In genomic region chr8:71670198-71670597, GRCm38 (mm10) we compare ENCODE assay signal across 8 mouse cellular contexts. TPM values are rescaled to one million over a fixed set of nuclear protein-coding genes. Genes with fewer than 3 reads are reported as not detected.
DNase-seq lines count a peak whose midpoint lies in the region; ATAC-seq and TF ChIP-seq lines count a peak whose summit lies in the region.

No protein-coding gene starts in this region.

- no peaks in the 10 kb centered on the region for H3K36me3 ChIP-seq in kidney, embryonic 15.5 days
- no peaks in the 10 kb centered on the region for H3K36me3 ChIP-seq in embryonic facial prominence, embryonic 11.5 days (replicated peaks; ENCODE audit: control insufficient read depth, insufficient read depth, low read depth, low read length)
- no peaks in the 10 kb centered on the region for H3K36me3 ChIP-seq in hindbrain, postnatal 0 days (ENCODE audit: insufficient read depth, low read length)
- H3K36me3 ChIP-seq in midbrain, postnatal 0 days (ENCODE audit: insufficient read depth, low read length): no peaks in the 10 kb centered on the region
- no peaks in the 10 kb centered on the region for H3K36me3 ChIP-seq in kidney, adult 2 months (ENCODE audit: control insufficient read depth, insufficient read depth, low read length)

- H3K9ac ChIP-seq in kidney, embryonic 15.5 days: 0 out of 2 replicates have a peak overlapping the region, but pooled peaks have one; percentile 10
- peak overlapping the region; percentile 14; the same call in 1 of the 2 replicates for H3K9ac ChIP-seq in embryonic facial prominence, embryonic 11.5 days (replicated peaks; ENCODE audit: low read length)
- H3K9ac ChIP-seq in hindbrain, postnatal 0 days (replicated peaks; ENCODE audit: low read length): peak overlapping the region; percentile 57
- peak overlapping the region; percentile 79 for H3K9ac ChIP-seq in midbrain, postnatal 0 days (replicated peaks; ENCODE audit: low read length, poor library complexity, severe bottlenecking)

- no peak for TF ChIP-seq POLR2A in kidney, adult 2 months (IDR thresholded peaks at IDR 0.05; ENCODE audit: low read depth, low read length)

- no peaks in the 10 kb centered on the region for H3K9me3 ChIP-seq in kidney, embryonic 15.5 days (replicated peaks)
- H3K9me3 ChIP-seq in embryonic facial prominence, embryonic 11.5 days (replicated peaks; ENCODE audit: control insufficient read depth, low read length): no peaks in the 10 kb centered on the region
- H3K9me3 ChIP-seq in hindbrain, postnatal 0 days (ENCODE audit: low read length): no peaks in the 10 kb centered on the region
- no peaks in the 10 kb centered on the region for H3K9me3 ChIP-seq in midbrain, postnatal 0 days (ENCODE audit: low read length)

- ATAC-seq in kidney, embryonic 15.5 days (replicated peaks; ENCODE audit: low FRiP score): no peak
- peak; percentile 4; the same call in 1 of the 2 replicates for ATAC-seq in embryonic facial prominence, embryonic 11.5 days (replicated peaks; ENCODE audit: insufficient number of reproducible peaks, low FRiP score, low TSS enrichment, low read depth)
- ATAC-seq in hindbrain, postnatal 0 days: peak; percentile 10
- ATAC-seq in midbrain, postnatal 0 days (ENCODE audit: low FRiP score): peak; percentile 11

- peaks cover 60% of the 10 kb centered on the region for H3K27me3 ChIP-seq in kidney, embryonic 15.5 days
- peaks cover 20% of the 10 kb centered on the region for H3K27me3 ChIP-seq in embryonic facial prominence, embryonic 11.5 days (ENCODE audit: control insufficient read depth, insufficient read depth, low read length)
- no peaks in the 10 kb centered on the region for H3K27me3 ChIP-seq in hindbrain, postnatal 0 days (ENCODE audit: insufficient read depth, low read length)
- no peaks in the 10 kb centered on the region for H3K27me3 ChIP-seq in midbrain, postnatal 0 days (ENCODE audit: insufficient read depth, low read length)
- no peaks in the 10 kb centered on the region for H3K27me3 ChIP-seq in kidney, adult 2 months (replicated peaks; ENCODE audit: control insufficient read depth, insufficient read depth, low read length)

- peaks cover 50% of the 10 kb centered on the region for H3K4me1 ChIP-seq in kidney, embryonic 15.5 days
- H3K4me1 ChIP-seq in embryonic facial prominence, embryonic 11.5 days (ENCODE audit: control insufficient read depth, insufficient read depth, low read length): peaks cover 5% of the 10 kb centered on the region; the same call in 1 of the 2 replicates
- peaks cover 33% of the 10 kb centered on the region for H3K4me1 ChIP-seq in hindbrain, postnatal 0 days (ENCODE audit: insufficient read depth, low read length)
- H3K4me1 ChIP-seq in midbrain, postnatal 0 days (ENCODE audit: insufficient read depth, low read length): peaks cover 17% of the 10 kb centered on the region; the same call in 1 of the 2 replicates
- no peaks in the 10 kb centered on the region for H3K4me1 ChIP-seq in kidney, adult 2 months (ENCODE audit: control insufficient read depth, insufficient read depth, low read length)

- no peak for DNase-seq in kidney, adult 9 months
- no peak for DNase-seq in embryonic facial prominence, embryonic 11.5 days (ENCODE audit: low spot score)
- DNase-seq in hindbrain, postnatal 0 days (ENCODE audit: low spot score): no peak
- DNase-seq in midbrain, postnatal 0 days (ENCODE audit: low spot score): no peak
- DNase-seq in kidney, adult 2 months: no peak
- no peak for DNase-seq in adrenal gland, postnatal 10 days
- no peak for DNase-seq in thymus, postnatal 36 days

- no peak overlapping the region for H3K27ac ChIP-seq in kidney, embryonic 15.5 days
- no peak overlapping the region for H3K27ac ChIP-seq in embryonic facial prominence, embryonic 11.5 days (replicated peaks; ENCODE audit: low read depth, low read length)
- H3K27ac ChIP-seq in hindbrain, postnatal 0 days: peak overlapping the region; percentile 66
- peak overlapping the region; percentile 75 for H3K27ac ChIP-seq in midbrain, postnatal 0 days (ENCODE audit: low read depth, low read length)
- no peak overlapping the region for H3K27ac ChIP-seq in kidney, adult 2 months (ENCODE audit: insufficient read depth, low read depth, low read length)

- peak overlapping the region; percentile 46 for H3K4me3 ChIP-seq in kidney, embryonic 15.5 days (replicated peaks)
- H3K4me3 ChIP-seq in embryonic facial prominence, embryonic 11.5 days (ENCODE audit: low read depth, low read length): peak overlapping the region; percentile 44
- peak overlapping the region; percentile 86 for H3K4me3 ChIP-seq in hindbrain, postnatal 0 days (ENCODE audit: low read length)
- H3K4me3 ChIP-seq in midbrain, postnatal 0 days (ENCODE audit: low read depth, low read length): peak overlapping the region; percentile 73
- H3K4me3 ChIP-seq in kidney, adult 2 months (ENCODE audit: insufficient read depth, low read depth, low read length): no peak overlapping the region

- TF ChIP-seq CTCF in hindbrain, postnatal 0 days (IDR thresholded peaks at IDR 0.05; ENCODE audit: low read depth): no peak
- TF ChIP-seq CTCF in midbrain, postnatal 0 days (IDR thresholded peaks at IDR 0.05): no peak
- TF ChIP-seq CTCF in kidney, adult 2 months (conservative IDR thresholded peaks at IDR 0.05; ENCODE audit: insufficient read depth, insufficient read length, low read depth, low read length): no peak

- peak overlapping the region; percentile 90 for H3K4me2 ChIP-seq in kidney, embryonic 15.5 days
- peak overlapping the region; percentile 93 for H3K4me2 ChIP-seq in embryonic facial prominence, embryonic 11.5 days (ENCODE audit: low read depth, low read length)
- H3K4me2 ChIP-seq in hindbrain, postnatal 0 days (ENCODE audit: low read depth, low read length): peak overlapping the region; percentile 58
- peak overlapping the region; percentile 67 for H3K4me2 ChIP-seq in midbrain, postnatal 0 days (ENCODE audit: low read depth, low read length, poor library complexity, severe bottlenecking)

- WGBS in kidney, embryonic 15.5 days: 6% methylated on average over 12 of the region's 12 CpGs
- 9% methylated on average over 12 of the region's 12 CpGs for WGBS in embryonic facial prominence, embryonic 11.5 days
- 4% methylated on average over 10 of the region's 12 CpGs for WGBS in hindbrain, postnatal 0 days
- WGBS in midbrain, postnatal 0 days: 5% methylated on average over 12 of the region's 12 CpGs
- whole genome bisulfite sequencing in kidney, adult 2 months: 18% methylated on average over 12 of the region's 12 CpGs

RNA-seq across cellular contexts. Expression of gene Unc13a, which starts 1.4 kb away (rescaled TPM):
- 0.80 and 1.2 TPM in 2 replicates for polyA plus RNA-seq in kidney, embryonic 15.5 days (2015; fragmentation: Nextera tagmentation; extraction: Ambion mirVana)
- polyA plus RNA-seq in embryonic facial prominence, embryonic 11.5 days (2014; fragmentation: Nextera tagmentation; extraction: Ambion mirVana): 1.2 and 1.7 TPM in 2 replicates
- total RNA-seq in hindbrain, postnatal 0 days (2014; rRNA removed): 81.4 and 89.1 TPM in 2 replicates
- 16.8 and 16.9 TPM in 2 replicates for polyA plus RNA-seq in hindbrain, postnatal 0 days (2015; fragmentation: Nextera tagmentation; extraction: Ambion mirVana)
- 69.0 and 70.8 TPM in 2 replicates for total RNA-seq in midbrain, postnatal 0 days (2014; rRNA removed)
- 14.5 and 16.2 TPM in 2 replicates for polyA plus RNA-seq in midbrain, postnatal 0 days (2015; fragmentation: Nextera tagmentation; extraction: Ambion mirVana)
- 1.3 and 2.1 TPM in 2 replicates for polyA plus RNA-seq in kidney, adult 2 months (2012; rRNA removed)
- 1 to 10 TPM; 3.8 to 7.1 TPM for total RNA-seq in adrenal gland, postnatal 10 days (2021)

RNA-seq across cellular contexts. Expression of gene Jak3, which starts 5.9 kb away (rescaled TPM):
- polyA plus RNA-seq in kidney, embryonic 15.5 days (2015; fragmentation: Nextera tagmentation; extraction: Ambion mirVana): 6.3 and 7.2 TPM in 2 replicates
- polyA plus RNA-seq in embryonic facial prominence, embryonic 11.5 days (2014; fragmentation: Nextera tagmentation; extraction: Ambion mirVana): 1.2 and 1.9 TPM in 2 replicates
- total RNA-seq in hindbrain, postnatal 0 days (2014; rRNA removed): 14.8 and 15.3 TPM in 2 replicates
- polyA plus RNA-seq in hindbrain, postnatal 0 days (2015; fragmentation: Nextera tagmentation; extraction: Ambion mirVana): 7.3 and 7.4 TPM in 2 replicates
- 9.0 and 12.3 TPM in 2 replicates for total RNA-seq in midbrain, postnatal 0 days (2014; rRNA removed)
- polyA plus RNA-seq in midbrain, postnatal 0 days (2015; fragmentation: Nextera tagmentation; extraction: Ambion mirVana): 6.4 and 7.1 TPM in 2 replicates
- polyA plus RNA-seq in kidney, adult 2 months (2012; rRNA removed): 15.1 and 16.5 TPM in 2 replicates
- total RNA-seq in adrenal gland, postnatal 10 days (2021): 10 to 100 TPM; 18.5 to 25.9 TPM

RNA-seq across cellular contexts. Expression of gene Insl3, which starts 18.8 kb away (rescaled TPM):
- polyA plus RNA-seq in kidney, embryonic 15.5 days (2015; fragmentation: Nextera tagmentation; extraction: Ambion mirVana): 1.2 and 1.7 TPM in 2 replicates
- polyA plus RNA-seq in embryonic facial prominence, embryonic 11.5 days (2014; fragmentation: Nextera tagmentation; extraction: Ambion mirVana): 0.42 TPM in 1 of 2 replicates, not detected in the other
- not detected in 2 replicates for total RNA-seq in hindbrain, postnatal 0 days (2014; rRNA removed)
- 1.7 and 3.4 TPM in 2 replicates for polyA plus RNA-seq in hindbrain, postnatal 0 days (2015; fragmentation: Nextera tagmentation; extraction: Ambion mirVana)
- not detected in 2 replicates for total RNA-seq in midbrain, postnatal 0 days (2014; rRNA removed)
- polyA plus RNA-seq in midbrain, postnatal 0 days (2015; fragmentation: Nextera tagmentation; extraction: Ambion mirVana): 1.2 and 2.1 TPM in 2 replicates
- 14.5 and 17.8 TPM in 2 replicates for polyA plus RNA-seq in kidney, adult 2 months (2012; rRNA removed)
- total RNA-seq in adrenal gland, postnatal 10 days (2021): 10 to 100 TPM in 1 of 2 experiments, 1 to 10 TPM in 1; 7.3 to 10.8 TPM

RNA-seq across cellular contexts. Expression of gene B3gnt3, which starts 31.4 kb away (rescaled TPM):
- 2.8 and 3.9 TPM in 2 replicates for polyA plus RNA-seq in kidney, embryonic 15.5 days (2015; fragmentation: Nextera tagmentation; extraction: Ambion mirVana)
- 0.47 and 0.58 TPM in 2 replicates for polyA plus RNA-seq in embryonic facial prominence, embryonic 11.5 days (2014; fragmentation: Nextera tagmentation; extraction: Ambion mirVana)
- total RNA-seq in hindbrain, postnatal 0 days (2014; rRNA removed): 0.42 and 0.50 TPM in 2 replicates
- polyA plus RNA-seq in hindbrain, postnatal 0 days (2015; fragmentation: Nextera tagmentation; extraction: Ambion mirVana): 0.52 and 0.60 TPM in 2 replicates
- 0.24 and 1.6 TPM in 2 replicates for total RNA-seq in midbrain, postnatal 0 days (2014; rRNA removed)
- polyA plus RNA-seq in midbrain, postnatal 0 days (2015; fragmentation: Nextera tagmentation; extraction: Ambion mirVana): 0.31 and 0.50 TPM in 2 replicates
- polyA plus RNA-seq in kidney, adult 2 months (2012; rRNA removed): 5.5 and 5.9 TPM in 2 replicates
- 1 to 10 TPM; 6.4 to 6.7 TPM for total RNA-seq in adrenal gland, postnatal 10 days (2021)

RNA-seq across cellular contexts. Expression of gene Fcho1, which starts 55.3 kb away (rescaled TPM):
- 6.3 and 6.5 TPM in 2 replicates for polyA plus RNA-seq in kidney, embryonic 15.5 days (2015; fragmentation: Nextera tagmentation; extraction: Ambion mirVana)
- polyA plus RNA-seq in embryonic facial prominence, embryonic 11.5 days (2014; fragmentation: Nextera tagmentation; extraction: Ambion mirVana): 3.8 and 5.0 TPM in 2 replicates
- 84.2 and 99.0 TPM in 2 replicates for total RNA-seq in hindbrain, postnatal 0 days (2014; rRNA removed)
- 62.2 and 65.8 TPM in 2 replicates for polyA plus RNA-seq in hindbrain, postnatal 0 days (2015; fragmentation: Nextera tagmentation; extraction: Ambion mirVana)
- total RNA-seq in midbrain, postnatal 0 days (2014; rRNA removed): 109 and 114 TPM in 2 replicates
- polyA plus RNA-seq in midbrain, postnatal 0 days (2015; fragmentation: Nextera tagmentation; extraction: Ambion mirVana): 88.4 and 89.5 TPM in 2 replicates
- polyA plus RNA-seq in kidney, adult 2 months (2012; rRNA removed): 4.2 and 9.5 TPM in 2 replicates
- total RNA-seq in adrenal gland, postnatal 10 days (2021): 1 to 10 TPM; 4.8 to 8.4 TPM

Comparison
In these comparisons a context has a peak if more than half of its experiments do, and no peak if none do; other contexts are left out.
1. H3K27ac ChIP-seq: peak in hindbrain, postnatal 0 days (single experiment) and midbrain, postnatal 0 days (single experiment); none in kidney, embryonic 15.5 days (single experiment), embryonic facial prominence, embryonic 11.5 days (single experiment) and kidney, adult 2 months (single experiment).
2. H3K9ac ChIP-seq: peak in every context shown above with its lines; median percentile 79 in midbrain, postnatal 0 days; 57 in hindbrain, postnatal 0 days; 14 in embryonic facial prominence, embryonic 11.5 days; 10 in kidney, embryonic 15.5 days.
3. Peak in every context shown above with its lines, with median percentiles within 50 percentile points of each other: H3K4me2 ChIP-seq.